Mouse (Mus musculus): ENCODE data around the gene Meis2. TPM values are rescaled to one million over a fixed set of nuclear protein-coding genes. Genes with fewer than 3 reads are reported as not detected.

Meis2 gene
- polyA plus RNA-seq, 1 experiment from 2014 or later, result 142 TPM

DNA sequence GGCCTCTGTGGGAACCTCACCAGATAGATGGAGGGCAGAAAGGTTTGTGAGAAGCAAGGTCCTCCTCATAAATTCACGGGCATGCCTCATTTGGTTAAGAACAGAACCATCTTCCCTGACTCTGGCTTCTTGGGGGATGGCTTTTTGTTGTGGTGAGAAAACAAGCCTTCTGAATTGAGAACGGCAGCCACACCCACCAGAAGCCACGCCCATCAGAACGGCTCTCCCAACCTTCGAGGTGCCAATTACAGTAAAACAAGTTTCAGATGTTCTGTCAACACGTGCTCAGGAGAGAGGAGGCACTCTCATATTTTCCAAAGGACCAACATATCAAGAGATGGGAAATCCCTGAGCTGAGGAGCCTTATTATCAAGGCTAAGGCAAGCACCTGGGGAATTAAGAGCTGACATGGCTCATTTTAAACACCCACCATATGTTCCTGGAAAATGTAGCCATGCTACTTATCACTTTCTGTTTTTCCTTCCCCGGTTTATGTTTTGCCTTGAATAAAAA lies 117.9 kb downstream of the Meis2 start:
- H3K27ac ChIP-seq (ENCODE audit: low read depth, low read length), result no peak overlapping the region
- no peak for DNase-seq (ENCODE audit: low spot score)
- no peak for ATAC-seq (ENCODE audit: low FRiP score)

DNA sequence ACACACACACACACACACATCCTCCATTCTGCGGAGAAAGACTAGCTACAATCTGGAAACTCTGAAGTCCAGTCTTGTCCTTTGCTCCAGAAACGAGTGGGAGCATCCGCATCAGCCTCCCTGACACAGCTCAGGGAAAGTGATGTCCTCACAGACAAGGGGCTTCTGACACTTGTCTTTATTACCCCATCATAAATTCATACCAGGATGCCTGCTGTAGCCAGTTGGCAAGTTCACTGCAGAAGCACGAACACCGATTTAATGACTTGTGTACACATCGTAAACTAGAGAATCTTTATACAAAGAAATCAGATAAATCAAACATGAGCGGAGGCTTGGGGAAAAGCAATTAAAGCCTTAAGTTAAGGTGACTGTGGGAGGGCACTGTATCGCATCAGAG lies 122.6 kb downstream of the Meis2 start:
- Histone ChIP-seq H3K27me3 (ENCODE audit: control insufficient read depth, insufficient read depth, low read length) (no peaks in the 10 kb centered on the region), H3K4me1 (replicated peaks; ENCODE audit: control insufficient read depth, insufficient read depth, low read length) (no peaks in the 10 kb centered on the region), H3K4me2 (replicated peaks; ENCODE audit: low read depth, low read length) (no peak overlapping the region), H3K27ac (ENCODE audit: low read depth, low read length) (no peak overlapping the region), H3K9me3 (ENCODE audit: control insufficient read depth, low read length) (no peaks in the 10 kb centered on the region), H3K9ac (ENCODE audit: low read depth, low read length) (no peak overlapping the region), H3K4me3 (ENCODE audit: low read depth, low read length) (no peak overlapping the region), H3K36me3 (ENCODE audit: control insufficient read depth, insufficient read depth, low read length) (0 out of 2 replicates have a peak, but pooled peaks cover 2% of the 10 kb centered on the region)
- DNase-seq (ENCODE audit: low spot score), result no peak
- ATAC-seq (ENCODE audit: low FRiP score), result no peak
- 88% methylated on average over 8 of the region's 8 CpGs for WGBS

More for the DNA sequence above, 117.9 kb downstream of the Meis2 start:
- Histone ChIP-seq H3K9ac (ENCODE audit: low read depth, low read length) (no peak overlapping the region), H3K27me3 (ENCODE audit: control insufficient read depth, insufficient read depth, low read length) (no peaks in the 10 kb centered on the region), H3K4me3 (ENCODE audit: low read depth, low read length) (no peak overlapping the region), H3K4me2 (replicated peaks; ENCODE audit: low read depth, low read length) (no peak overlapping the region), H3K36me3 (ENCODE audit: control insufficient read depth, insufficient read depth, low read length) (no peaks in the 10 kb centered on the region), H3K9me3 (ENCODE audit: control insufficient read depth, low read length) (no peaks in the 10 kb centered on the region), H3K4me1 (replicated peaks; ENCODE audit: control insufficient read depth, insufficient read depth, low read length) (no peaks in the 10 kb centered on the region)
- WGBS, result 46% methylated on average over 7 of the region's 7 CpGs

DNA sequence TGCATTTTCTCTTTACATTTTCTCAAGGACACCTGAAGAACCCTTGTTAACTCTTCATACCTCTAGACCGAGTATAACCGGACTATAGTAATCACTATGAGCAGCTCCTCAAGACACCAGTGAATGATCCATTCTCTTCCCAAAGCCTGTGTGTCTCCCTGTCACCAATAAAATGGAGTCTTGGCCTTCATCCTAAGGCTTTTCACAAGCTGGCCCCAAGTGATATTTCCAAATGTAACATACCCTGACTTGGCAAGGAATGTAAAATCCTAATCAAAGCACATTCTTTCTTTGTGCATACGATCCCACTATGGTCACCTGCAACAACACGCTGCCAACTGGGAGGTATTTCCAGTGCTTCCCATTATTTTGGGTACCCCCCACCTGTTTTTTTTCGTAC lies 125.8 kb downstream of the Meis2 start:
- 0 out of 2 replicates have a peak, but pooled peaks cover 2% of the 10 kb centered on the region for H3K36me3 ChIP-seq (ENCODE audit: control insufficient read depth, insufficient read depth, low read length)
- H3K4me2 ChIP-seq (replicated peaks; ENCODE audit: low read depth, low read length), result no peak overlapping the region
- H3K27ac ChIP-seq (ENCODE audit: low read depth, low read length), result no peak overlapping the region
- no peaks in the 10 kb centered on the region for H3K4me1 ChIP-seq (replicated peaks; ENCODE audit: control insufficient read depth, insufficient read depth, low read length)
- H3K4me3 ChIP-seq (ENCODE audit: low read depth, low read length), result no peak overlapping the region
- 95% methylated on average over 5 of the region's 5 CpGs for WGBS
- no peaks in the 10 kb centered on the region for H3K27me3 ChIP-seq (ENCODE audit: control insufficient read depth, insufficient read depth, low read length)
- no peaks in the 10 kb centered on the region for H3K9me3 ChIP-seq (ENCODE audit: control insufficient read depth, low read length)
- no peak for ATAC-seq (ENCODE audit: low FRiP score)
- H3K9ac ChIP-seq (ENCODE audit: low read depth, low read length), result no peak overlapping the region
- DNase-seq (ENCODE audit: low spot score), result no peak

GRCm38 (mm10) chr2:115938926-115939563 lies 126.6 kb downstream of the Meis2 start:
- H3K9ac ChIP-seq (ENCODE audit: low read depth, low read length), result no peak overlapping the region
- 81% methylated on average over 8 of the region's 8 CpGs for WGBS
- no peak overlapping the region for H3K4me2 ChIP-seq (replicated peaks; ENCODE audit: low read depth, low read length)
- no peak for ATAC-seq (ENCODE audit: low FRiP score)
- H3K36me3 ChIP-seq (ENCODE audit: control insufficient read depth, insufficient read depth, low read length), result 0 out of 2 replicates have a peak, but pooled peaks cover 2% of the 10 kb centered on the region
- no peaks in the 10 kb centered on the region for H3K9me3 ChIP-seq (ENCODE audit: control insufficient read depth, low read length)
- H3K4me1 ChIP-seq (replicated peaks; ENCODE audit: control insufficient read depth, insufficient read depth, low read length), result no peaks in the 10 kb centered on the region
- H3K27ac ChIP-seq (ENCODE audit: low read depth, low read length), result no peak overlapping the region
- no peaks in the 10 kb centered on the region for H3K27me3 ChIP-seq (ENCODE audit: control insufficient read depth, insufficient read depth, low read length)
- no peak overlapping the region for H3K4me3 ChIP-seq (ENCODE audit: low read depth, low read length)
- no peak for DNase-seq (ENCODE audit: low spot score)

- WGBS, result 90% methylated on average over 3 of the region's 3 CpGs
- H3K4me2 ChIP-seq (replicated peaks; ENCODE audit: low read depth, low read length), result no peak overlapping the region
- H3K36me3 ChIP-seq (ENCODE audit: control insufficient read depth, insufficient read depth, low read length), result 0 out of 2 replicates have a peak, but pooled peaks cover 2% of the 10 kb centered on the region
- no peaks in the 10 kb centered on the region for H3K9me3 ChIP-seq (ENCODE audit: control insufficient read depth, low read length)
- no peak overlapping the region for H3K9ac ChIP-seq (ENCODE audit: low read depth, low read length)
- no peaks in the 10 kb centered on the region for H3K27me3 ChIP-seq (ENCODE audit: control insufficient read depth, insufficient read depth, low read length)
- H3K27ac ChIP-seq (ENCODE audit: low read depth, low read length), result no peak overlapping the region
- H3K4me3 ChIP-seq (ENCODE audit: low read depth, low read length), result no peak overlapping the region
- H3K4me1 ChIP-seq (replicated peaks; ENCODE audit: control insufficient read depth, insufficient read depth, low read length), result no peaks in the 10 kb centered on the region
- DNase-seq (ENCODE audit: low spot score), result no peak
- ATAC-seq (ENCODE audit: low FRiP score), result no peak
Measured at GRCm38 (mm10) chr2:115938296-115938695, 127.3 kb downstream of the Meis2 start.

GRCm38 (mm10) chr2:115937896-115938295 lies 127.7 kb downstream of the Meis2 start:
- 86% methylated on average over 1 of the region's 1 CpGs for WGBS

GRCm38 (mm10) chr2:115936786-115937185 lies 128.9 kb downstream of the Meis2 start:
- Histone ChIP-seq H3K4me1 (replicated peaks; ENCODE audit: control insufficient read depth, insufficient read depth, low read length) (no peaks in the 10 kb centered on the region), H3K4me2 (replicated peaks; ENCODE audit: low read depth, low read length) (no peak overlapping the region), H3K9ac (ENCODE audit: low read depth, low read length) (no peak overlapping the region), H3K27ac (ENCODE audit: low read depth, low read length) (no peak overlapping the region), H3K4me3 (ENCODE audit: low read depth, low read length) (no peak overlapping the region), H3K9me3 (ENCODE audit: control insufficient read depth, low read length) (no peaks in the 10 kb centered on the region), H3K27me3 (ENCODE audit: control insufficient read depth, insufficient read depth, low read length) (no peaks in the 10 kb centered on the region), H3K36me3 (ENCODE audit: control insufficient read depth, insufficient read depth, low read length) (0 out of 2 replicates have a peak, but pooled peaks cover 2% of the 10 kb centered on the region)
- DNase-seq (ENCODE audit: low spot score) (no peak), ATAC-seq (ENCODE audit: low FRiP score) (no peak)
- 93% methylated on average over 9 of the region's 9 CpGs for WGBS

More at GRCm38 (mm10) chr2:115937896-115938295, 127.7 kb downstream of the Meis2 start:
- H3K27me3 ChIP-seq (ENCODE audit: control insufficient read depth, insufficient read depth, low read length), result no peaks in the 10 kb centered on the region
- no peak overlapping the region for H3K4me3 ChIP-seq (ENCODE audit: low read depth, low read length)
- no peak overlapping the region for H3K9ac ChIP-seq (ENCODE audit: low read depth, low read length)
- no peaks in the 10 kb centered on the region for H3K4me1 ChIP-seq (replicated peaks; ENCODE audit: control insufficient read depth, insufficient read depth, low read length)
- DNase-seq (ENCODE audit: low spot score), result no peak
- H3K36me3 ChIP-seq (ENCODE audit: control insufficient read depth, insufficient read depth, low read length), result 0 out of 2 replicates have a peak, but pooled peaks cover 2% of the 10 kb centered on the region
- no peak overlapping the region for H3K27ac ChIP-seq (ENCODE audit: low read depth, low read length)
- H3K9me3 ChIP-seq (ENCODE audit: control insufficient read depth, low read length), result no peaks in the 10 kb centered on the region
- H3K4me2 ChIP-seq (replicated peaks; ENCODE audit: low read depth, low read length), result no peak overlapping the region
- ATAC-seq (ENCODE audit: low FRiP score), result no peak

GRCm38 (mm10) chr2:115934299-115934698 lies 131.3 kb downstream of the Meis2 start:
- no peak overlapping the region for H3K4me3 ChIP-seq (ENCODE audit: low read depth, low read length)
- DNase-seq (ENCODE audit: low spot score) (no peak), ATAC-seq (ENCODE audit: low FRiP score) (no peak)
- no peaks in the 10 kb centered on the region for H3K4me1 ChIP-seq (replicated peaks; ENCODE audit: control insufficient read depth, insufficient read depth, low read length)
- 85% methylated on average over 2 of the region's 2 CpGs for WGBS
- no peaks in the 10 kb centered on the region for H3K27me3 ChIP-seq (ENCODE audit: control insufficient read depth, insufficient read depth, low read length)
- H3K4me2 ChIP-seq (replicated peaks; ENCODE audit: low read depth, low read length), result no peak overlapping the region
- H3K36me3 ChIP-seq (ENCODE audit: control insufficient read depth, insufficient read depth, low read length), result no peaks in the 10 kb centered on the region
- no peak overlapping the region for H3K9ac ChIP-seq (ENCODE audit: low read depth, low read length)
- no peaks in the 10 kb centered on the region for H3K9me3 ChIP-seq (ENCODE audit: control insufficient read depth, low read length)
- no peak overlapping the region for H3K27ac ChIP-seq (ENCODE audit: low read depth, low read length)

DNA sequence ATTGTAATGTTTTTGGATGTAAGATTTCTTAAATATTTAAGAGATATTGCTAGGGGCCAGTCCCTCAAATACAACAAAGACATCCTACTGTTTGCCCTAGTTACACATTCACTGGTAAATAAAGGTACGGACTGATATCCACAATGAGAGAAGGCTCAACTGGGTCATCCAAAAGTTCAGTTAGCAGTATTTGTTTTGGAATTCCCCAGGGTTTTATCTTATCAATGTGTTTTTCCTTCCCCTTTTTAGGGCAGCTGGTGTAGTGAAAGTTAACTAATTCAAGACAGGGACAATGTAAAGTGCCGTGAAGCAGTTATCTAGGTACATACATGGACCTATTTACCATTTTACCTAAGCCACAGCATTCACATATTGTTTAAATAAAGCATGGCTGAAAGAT lies 132.4 kb downstream of the Meis2 start:
- no peaks in the 10 kb centered on the region for H3K4me1 ChIP-seq (replicated peaks; ENCODE audit: control insufficient read depth, insufficient read depth, low read length)
- no peak overlapping the region for H3K27ac ChIP-seq (ENCODE audit: low read depth, low read length)
- H3K36me3 ChIP-seq (ENCODE audit: control insufficient read depth, insufficient read depth, low read length), result no peaks in the 10 kb centered on the region
- no peak overlapping the region for H3K4me3 ChIP-seq (ENCODE audit: low read depth, low read length)
- no peak overlapping the region for H3K9ac ChIP-seq (ENCODE audit: low read depth, low read length)
- WGBS, result 53% methylated on average over 2 of the region's 2 CpGs
- ATAC-seq (ENCODE audit: low FRiP score) (no peak), DNase-seq (ENCODE audit: low spot score) (no peak)
- no peaks in the 10 kb centered on the region for H3K27me3 ChIP-seq (ENCODE audit: control insufficient read depth, insufficient read depth, low read length)
- H3K9me3 ChIP-seq (ENCODE audit: control insufficient read depth, low read length), result no peaks in the 10 kb centered on the region
- H3K4me2 ChIP-seq (replicated peaks; ENCODE audit: low read depth, low read length), result no peak overlapping the region

Measured in hindbrain, embryonic 11.5 days (tissue).